Mouse (Mus musculus): ENCODE measurements around the gene Pcdh20.

Pcdh20 gene

DNA sequence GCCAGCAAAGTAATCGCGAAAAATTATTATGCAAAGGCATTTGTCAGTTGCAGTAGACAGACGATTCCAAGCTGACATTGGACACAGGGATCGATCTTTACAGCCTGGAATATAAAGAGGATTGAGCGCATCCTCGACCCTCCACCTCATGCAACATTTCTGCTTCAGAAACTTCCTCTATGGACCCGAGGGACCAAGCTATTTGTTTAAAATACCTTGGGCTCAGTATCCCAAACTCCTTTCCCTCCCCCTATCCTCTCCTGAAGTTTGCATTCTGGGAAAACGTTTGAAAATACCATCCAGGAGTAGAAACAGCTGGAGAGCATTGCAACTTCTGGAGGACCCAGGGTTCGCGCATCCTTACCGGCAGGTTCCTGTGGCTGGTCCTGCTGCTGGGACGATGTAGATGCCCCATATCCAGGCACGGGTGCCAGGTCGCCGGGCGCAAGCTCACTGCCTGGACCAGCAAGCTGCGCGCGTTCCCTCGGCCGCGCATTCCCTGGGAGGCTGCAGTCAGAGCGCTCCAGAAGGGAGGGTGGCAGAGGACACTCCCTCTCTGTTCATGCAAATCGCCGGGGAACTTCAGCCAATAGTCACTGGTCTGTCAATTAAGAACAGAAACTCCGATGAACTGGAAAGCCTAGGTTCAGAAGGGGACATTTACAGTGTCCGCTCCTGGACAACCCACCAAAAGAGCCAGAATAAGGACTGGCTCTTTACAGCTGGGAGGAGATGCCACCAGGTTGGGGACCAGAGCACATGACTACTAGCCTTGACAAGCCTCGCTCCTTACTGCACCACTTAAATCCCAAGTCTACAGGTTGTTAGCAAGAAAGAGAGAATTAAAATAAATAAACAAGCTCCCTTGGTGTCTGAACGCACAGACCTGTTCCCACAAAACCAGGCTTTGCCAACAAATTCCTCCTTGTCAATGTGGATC lies at the start of gene Pcdh20:
Pcdh20 (minus strand) TSS at position 902 of the 940 bp plus-strand sequence.
- peak; percentile 2 for DNase-seq

DNA sequence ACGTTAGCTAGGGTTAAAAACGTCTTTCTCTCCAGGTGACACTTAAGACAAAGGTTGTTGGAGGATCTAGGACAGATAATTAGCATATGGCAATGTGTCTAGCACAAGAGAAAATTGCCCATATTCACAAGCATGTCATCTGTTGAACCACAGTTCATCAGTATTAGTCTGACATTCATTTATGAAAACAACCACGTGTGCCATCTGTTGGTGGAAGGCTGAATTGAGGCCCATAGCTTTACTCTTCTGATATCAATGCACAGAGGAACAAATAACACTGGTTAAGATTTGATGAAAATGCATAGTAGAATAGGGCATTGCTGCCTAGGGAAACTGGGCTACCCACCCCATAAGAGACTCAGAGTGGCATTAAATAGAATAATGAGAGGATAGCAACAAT lies 8.7 kb upstream of the Pcdh20 start:
- no peak for DNase-seq

DNA sequence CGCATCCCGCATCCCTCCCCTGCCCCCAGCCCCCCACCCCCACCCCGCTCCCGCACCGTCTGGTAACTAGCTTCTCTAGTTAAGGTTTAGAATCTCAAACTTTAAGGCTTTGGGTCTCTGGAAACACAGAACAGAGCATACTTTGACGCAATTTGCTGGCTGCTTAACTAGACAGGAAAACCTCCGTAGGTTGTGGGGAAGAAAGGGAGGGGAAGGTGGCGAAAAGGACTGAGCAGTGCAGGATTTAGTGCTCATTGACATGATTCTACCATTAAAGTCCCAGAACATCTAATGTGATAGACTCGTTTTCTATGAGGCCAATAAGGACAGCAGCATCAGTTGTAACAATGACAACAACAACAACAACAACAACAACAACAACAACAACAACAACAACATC lies 1.2 kb downstream of the Pcdh20 start:
- no peak for DNase-seq

DNA sequence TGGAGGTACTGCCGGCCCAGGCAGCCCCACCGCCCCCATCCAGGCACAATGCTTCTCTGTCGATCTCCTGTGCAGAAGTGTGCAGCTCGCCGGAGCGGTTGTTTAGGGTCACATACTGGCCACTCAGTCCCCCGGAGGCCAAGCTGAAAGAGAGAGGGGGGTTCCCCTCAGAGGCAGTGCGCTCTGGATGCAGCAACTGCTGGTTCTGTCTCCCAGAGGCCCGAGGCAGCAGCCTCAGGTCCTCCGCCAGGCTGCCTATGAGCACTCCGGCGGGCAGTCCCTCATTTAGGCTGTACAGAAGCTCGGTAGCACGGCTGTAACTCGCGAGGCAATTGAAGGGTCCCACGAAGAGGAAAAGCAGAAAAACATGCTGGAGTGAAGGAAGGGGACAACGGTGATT lies 1.8 kb downstream of the Pcdh20 start:
- DNase-seq, result no peak

DNA sequence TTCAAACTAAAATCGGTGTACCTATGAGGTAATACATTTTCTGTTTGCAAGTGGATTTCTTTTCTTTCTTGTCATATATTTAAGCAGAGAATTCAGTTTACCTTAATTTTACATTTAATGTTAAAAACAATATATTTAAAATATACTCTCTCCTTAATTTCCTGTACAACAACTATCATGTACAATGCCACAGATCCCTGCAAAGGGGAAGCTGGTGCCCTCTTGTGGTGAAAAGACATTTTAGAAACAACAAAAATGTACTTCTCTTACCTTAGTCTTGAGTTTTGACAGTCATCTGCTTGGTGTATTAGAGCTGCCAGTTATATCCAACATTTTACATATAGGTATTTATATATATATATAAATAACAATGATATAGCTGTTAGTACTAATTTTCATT lies 4.8 kb downstream of the Pcdh20 start:
- DNase-seq, result peak; percentile 6

DNA sequence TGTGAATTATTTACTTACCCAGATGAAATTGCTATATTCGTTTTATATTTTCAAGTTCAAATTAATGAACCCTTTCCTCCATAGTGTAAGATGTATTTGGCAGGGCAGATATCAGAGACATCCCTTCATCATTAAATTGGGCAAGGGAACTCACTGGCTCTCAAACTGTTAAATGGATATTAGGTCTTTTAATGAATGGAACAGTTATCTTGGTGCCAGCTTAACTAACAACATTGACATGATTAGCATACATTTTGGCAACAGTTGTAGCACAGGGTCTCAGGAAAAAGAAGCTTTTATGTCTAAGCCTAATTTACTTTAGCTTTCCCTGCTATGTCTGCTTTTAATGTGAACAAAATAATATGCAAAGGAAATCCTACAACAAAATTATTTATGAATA lies 6.8 kb downstream of the Pcdh20 start:
- DNase-seq, result no peak

DNA sequence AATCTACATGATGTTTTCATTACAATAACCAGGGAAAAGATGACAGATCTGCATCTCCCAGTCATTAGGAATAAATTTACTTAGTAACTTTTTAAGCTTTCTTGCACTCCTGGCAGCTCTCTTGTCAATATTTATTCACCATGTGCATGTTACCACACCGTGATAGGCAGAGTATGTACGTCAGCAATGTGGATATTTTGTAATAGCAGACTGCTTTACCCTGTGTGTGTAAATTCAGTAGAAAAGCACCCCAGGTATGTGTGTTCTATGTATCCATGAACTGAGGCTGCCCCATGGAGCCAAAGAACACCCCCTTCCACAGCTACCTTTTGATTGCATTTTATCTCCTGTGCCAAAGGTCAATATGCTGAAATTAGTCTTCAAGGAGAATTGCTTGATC lies 7.8 kb downstream of the Pcdh20 start:
- no peak for DNase-seq

DNA sequence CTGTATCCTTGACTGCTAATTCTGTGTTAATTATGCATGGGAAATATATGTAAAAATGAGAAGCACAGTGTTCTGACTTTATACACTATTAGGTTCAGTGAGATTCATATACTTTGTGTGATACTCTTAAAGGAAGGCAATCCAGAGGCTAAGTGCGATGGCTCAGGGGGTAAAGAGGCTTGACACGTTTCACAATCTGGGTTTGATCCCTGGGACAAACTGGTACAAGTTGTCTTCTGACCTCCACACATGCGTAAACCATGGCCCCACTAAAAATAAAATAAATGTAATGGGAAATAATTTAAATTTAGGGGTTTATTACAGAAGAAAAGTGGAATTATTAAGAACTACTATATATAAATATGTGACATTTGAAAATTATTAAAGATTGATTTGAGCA lies 8.3 kb downstream of the Pcdh20 start:
- no peak for DNase-seq

DNA sequence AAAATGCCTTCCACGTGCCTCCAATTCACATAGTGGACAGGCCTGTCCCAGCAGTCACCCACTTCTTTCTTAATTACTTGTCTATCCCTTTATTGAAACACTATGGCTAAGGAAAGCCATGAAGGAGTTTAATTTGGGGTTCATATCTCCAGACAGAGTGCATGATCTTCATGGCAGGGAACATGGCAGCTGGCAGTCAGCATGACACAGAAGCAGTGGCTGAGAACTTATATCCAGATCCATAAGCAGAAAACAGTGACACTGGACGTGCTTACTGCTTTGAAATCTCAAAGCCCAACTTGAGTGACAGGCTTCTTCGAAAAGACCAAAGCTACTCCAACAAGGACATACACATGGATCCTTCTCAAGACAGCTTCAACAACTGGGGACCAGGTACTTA lies 10.5 kb downstream of the Pcdh20 start:
- DNase-seq, result no peak

DNA sequence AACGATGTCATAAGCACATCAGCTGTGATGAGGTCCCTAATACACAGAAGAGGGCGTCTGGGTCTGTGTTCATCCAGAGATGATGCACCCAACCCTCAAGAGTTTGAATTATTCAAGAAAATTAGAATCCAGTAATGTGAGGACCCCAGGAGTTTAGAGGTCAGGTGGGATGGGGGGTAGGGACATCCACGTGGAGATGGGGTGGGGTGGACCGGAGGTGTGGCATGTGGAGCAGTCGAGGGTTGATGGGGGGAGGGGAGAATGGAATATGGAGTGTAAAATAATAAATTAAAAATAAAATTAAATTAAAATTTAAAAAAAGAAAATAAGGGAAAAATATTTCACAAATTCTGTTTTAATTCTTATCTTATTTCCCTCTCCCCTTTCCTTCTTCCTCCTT lies 27.9 kb downstream of the Pcdh20 start:
- DNase-seq, result no peak

DNA sequence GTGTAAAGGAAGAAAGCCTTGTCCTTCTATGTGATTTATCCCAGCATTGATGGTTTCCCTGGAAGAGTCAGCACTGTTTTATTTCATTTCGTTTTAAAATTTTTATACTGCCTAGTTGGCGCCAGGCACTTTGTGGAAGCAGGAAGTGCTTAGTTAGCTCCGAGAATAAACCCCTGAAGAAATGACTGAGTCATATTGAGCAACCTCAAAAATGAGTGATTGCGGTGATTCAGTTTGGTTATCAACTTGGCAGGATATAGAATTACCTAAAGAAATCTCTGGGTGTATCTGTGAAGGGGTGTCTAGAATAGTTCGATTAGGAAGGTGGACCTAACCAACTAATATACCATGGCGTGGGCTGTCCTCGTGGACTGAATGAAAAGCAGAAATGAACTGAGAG lies 41.8 kb downstream of the Pcdh20 start:
- DNase-seq, result no peak

DNA sequence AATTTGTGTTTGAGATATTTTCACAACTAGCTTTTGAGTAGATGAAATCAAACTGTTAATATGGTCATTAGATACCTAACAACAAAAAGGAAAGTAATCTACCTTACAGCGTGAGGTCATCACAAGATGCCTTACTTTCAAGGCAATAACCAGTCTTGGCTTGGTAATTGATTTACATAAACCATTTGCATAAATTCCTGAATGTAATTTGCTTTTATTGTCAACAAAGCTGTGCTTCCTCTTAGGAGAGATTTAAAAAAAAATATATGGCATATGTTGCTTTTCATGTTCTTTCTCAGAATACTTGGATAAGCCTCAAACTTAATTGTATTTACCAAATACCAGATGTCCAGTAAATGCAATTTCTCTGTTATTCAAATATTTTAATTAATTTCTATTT lies 43.8 kb downstream of the Pcdh20 start:
- no peak for DNase-seq
